Mouse (Mus musculus) heart, embryonic 14.5 days (tissue): ENCODE data around the gene Prpf18. TPM values are rescaled to one million over a fixed set of nuclear protein-coding genes. Genes with fewer than 3 reads are reported as not detected.

ENCODE experiments used
- ATAC-seq: fragments of 200-750 bp; cut with Nextera tagmentation; 2 replicates; pipeline ENCODE4 v1.8.0; 2017; ENCODE audit warnings: low read depth, moderate TSS enrichment; ENCODE audit not compliant: insufficient number of reproducible peaks, insufficient read depth, low FRiP score
- H3K27ac ChIP-seq, 2 experiments: fragments of 200-500 bp in 1 of 2; fragments of 300-500 bp in 1 of 2; sonication (generic) in 1 of 2; replicated peaks in 1 of 2; 2 replicates each; pipeline ENCODE4 v1.5.1; 2012 to 2014; ENCODE audit warnings: low read depth in 2 of 2, low read length in 2 of 2, control low read depth in 1 of 2, mild to moderate bottlenecking in 1 of 2, mixed read lengths in 1 of 2; ENCODE audit not compliant: control insufficient read depth in 1 of 2, insufficient read depth in 1 of 2
- H3K27me3 ChIP-seq: fragments of 300-500 bp; sonication (generic); 2 replicates; pipeline ENCODE4 v1.6.1; 2014; ENCODE audit warnings: mild to moderate bottlenecking, low read length, control low read depth; ENCODE audit not compliant: control insufficient read depth, insufficient read depth
- H3K36me3 ChIP-seq: fragments of 300-500 bp; sonication (generic); 2 replicates; pipeline ENCODE4 v1.6.1; 2014; ENCODE audit warnings: mild to moderate bottlenecking, control low read depth, low read length, mixed read lengths; ENCODE audit not compliant: control insufficient read depth, insufficient read depth
- H3K4me1 ChIP-seq, 2 experiments: fragments of 200-500 bp in 1 of 2; fragments of 300-500 bp in 1 of 2; sonication (generic) in 1 of 2; 2 replicates each; pipeline ENCODE4 v1.6.1; 2012 to 2014; ENCODE audit warnings: low read length in 2 of 2, control low read depth in 1 of 2, mixed read lengths in 1 of 2; ENCODE audit not compliant: control insufficient read depth in 2 of 2, insufficient read depth in 2 of 2
- H3K4me2 ChIP-seq: fragments of 300-500 bp; sonication (generic); 2 replicates; pipeline ENCODE4 v1.6.1; 2014; ENCODE audit warnings: mild to moderate bottlenecking, low read length
- H3K4me3 ChIP-seq, 2 experiments: fragments of 200-500 bp in 1 of 2; fragments of 300-500 bp in 1 of 2; sonication (generic) in 1 of 2; 2 replicates each; pipeline ENCODE4 v1.5.1; 2012 to 2014; ENCODE audit warnings: low read length in 2 of 2, mild to moderate bottlenecking in 2 of 2, control low read depth in 1 of 2, low read depth in 1 of 2, moderate library complexity in 1 of 2; ENCODE audit not compliant: control insufficient read depth in 1 of 2, insufficient read depth in 1 of 2
- H3K9ac ChIP-seq: fragments of 300-500 bp; sonication (generic); 2 replicates; pipeline ENCODE4 v1.6.1; 2014; ENCODE audit warnings: mild to moderate bottlenecking, low read length
- H3K9me3 ChIP-seq: fragments of 300-500 bp; sonication (generic); 2 replicates; pipeline ENCODE4 v1.6.1; 2016; ENCODE audit warnings: low read length, control low read depth; ENCODE audit not compliant: control insufficient read depth
- WGBS: fragments of 180-500 bp; shearing (Covaris S2); extraction: QIAGEN DNeasy Blood & Tissue Kit; methylation state at CpG from one replicate; pipeline ENCODE4 v1.1.7; 2014; 5-methylcytosine and 5-hydroxymethylcytosine counted together
- polyA plus RNA-seq: library from polyadenylated mRNA; unstranded; fragments of >200 nt; fragmentation: Nextera tagmentation; extraction: Ambion mirVana; gene quantifications from 2 replicates; pipeline ENCODE4 v1.2.1, GENCODE M21; 2014

Gene Prpf18
- polyA plus RNA-seq, 1 experiment from 2014 or later: 27.8 TPM

- Histone ChIP-seq H3K4me3 (no peak overlapping the region), H3K9me3 (no peaks in the 10 kb centered on the region), H3K9ac (no peak overlapping the region), H3K27me3 (no peaks in the 10 kb centered on the region), H3K4me1 (peaks cover 7 to 18% of the 10 kb centered on the region in 2 experiments), H3K36me3 (peaks cover 81% of the 10 kb centered on the region), H3K27ac (peak overlapping the region in 1 of 2 experiments; percentile 44; a peak in 1 of 4 replicates), H3K4me2 (no peak overlapping the region)
- 42% methylated on average over 15 of the region's 15 CpGs for WGBS
- no peak for ATAC-seq
These were observed 50.7 kb downstream of the Prpf18 start for GRCm38 (mm10) chr2:4601034-4601890.

GRCm38 (mm10) chr2:4596992-4597391 lies 54.9 kb downstream of the Prpf18 start:
- Histone ChIP-seq H3K4me1 (peaks cover 12 to 32% of the 10 kb centered on the region in 2 experiments), H3K27me3 (no peaks in the 10 kb centered on the region), H3K36me3 (peaks cover 74% of the 10 kb centered on the region), H3K27ac (no peak overlapping the region), H3K9ac (no peak overlapping the region), H3K4me3 (no peak overlapping the region), H3K4me2 (no peak overlapping the region), H3K9me3 (no peaks in the 10 kb centered on the region)
- ATAC-seq: no peak
- WGBS: 91% methylated on average over 7 of the region's 7 CpGs

DNA sequence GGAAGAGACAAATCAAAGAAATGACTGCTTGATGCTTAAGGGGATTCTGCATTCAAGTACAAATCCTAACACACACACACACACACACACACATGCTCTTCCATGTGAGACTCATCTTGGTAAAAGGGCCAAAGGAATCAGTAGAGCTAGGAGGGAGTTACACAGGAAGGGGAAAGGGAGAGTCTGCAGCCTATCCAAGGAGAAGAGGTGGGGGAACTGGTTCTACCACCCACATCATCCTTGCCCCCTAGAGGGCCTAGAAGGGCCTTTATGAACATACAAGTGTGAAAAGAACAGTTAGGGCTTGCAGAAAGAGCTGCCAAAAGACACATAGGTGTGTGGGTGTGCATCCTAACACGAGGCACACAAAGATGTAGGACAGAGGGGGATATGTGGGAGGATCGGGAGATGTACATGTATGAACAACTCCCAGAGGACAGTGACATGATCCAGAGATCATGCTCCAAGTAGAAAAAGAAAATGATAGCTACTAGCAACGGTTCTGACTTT lies 58.0 kb downstream of the Prpf18 start:
- Histone ChIP-seq H3K27me3 (no peaks in the 10 kb centered on the region), H3K36me3 (peaks cover 91% of the 10 kb centered on the region), H3K4me1 (peaks cover 6 to 14% of the 10 kb centered on the region in 2 experiments; a peak in 3 of 4 replicates), H3K27ac (peak overlapping the region; percentile 13 to 19; a peak in 1 of 4 replicates), H3K9me3 (no peaks in the 10 kb centered on the region), H3K9ac (no peak overlapping the region), H3K4me3 (no peak overlapping the region), H3K4me2 (no peak overlapping the region)
- ATAC-seq: no peak
- WGBS: 88% methylated on average over 3 of the region's 3 CpGs

DNA sequence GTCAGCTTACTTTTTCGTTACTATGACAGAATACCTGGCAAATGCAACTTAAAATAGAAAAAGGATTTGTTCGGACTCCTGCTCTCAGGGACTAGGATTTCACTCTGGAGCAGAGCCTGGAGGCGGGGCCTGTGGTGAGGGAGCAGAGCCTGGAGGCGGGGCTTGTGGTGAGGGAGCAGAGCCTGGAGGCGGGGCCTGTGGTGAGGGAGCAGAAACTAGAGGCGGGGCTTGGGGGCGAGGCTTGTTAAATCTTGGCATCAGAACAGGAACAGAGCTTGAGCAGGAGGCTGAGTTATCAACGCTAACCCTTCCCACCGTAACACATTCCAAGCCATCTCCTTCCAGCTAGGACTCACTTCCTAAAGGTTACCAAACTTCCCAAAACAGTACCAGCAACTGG lies 58.5 kb downstream of the Prpf18 start:
- Histone ChIP-seq H3K9me3 (no peaks in the 10 kb centered on the region), H3K27ac (peak overlapping the region; percentile 13 to 53; a peak in 1 of 4 replicates), H3K4me3 (no peak overlapping the region), H3K36me3 (peaks cover 91% of the 10 kb centered on the region), H3K27me3 (no peaks in the 10 kb centered on the region), H3K4me2 (no peak overlapping the region), H3K9ac (no peak overlapping the region), H3K4me1 (peaks cover 6 to 14% of the 10 kb centered on the region in 2 experiments; a peak in 3 of 4 replicates)
- ATAC-seq: peak; percentile 38
- 25% methylated on average over 9 of the region's 9 CpGs for WGBS

DNA sequence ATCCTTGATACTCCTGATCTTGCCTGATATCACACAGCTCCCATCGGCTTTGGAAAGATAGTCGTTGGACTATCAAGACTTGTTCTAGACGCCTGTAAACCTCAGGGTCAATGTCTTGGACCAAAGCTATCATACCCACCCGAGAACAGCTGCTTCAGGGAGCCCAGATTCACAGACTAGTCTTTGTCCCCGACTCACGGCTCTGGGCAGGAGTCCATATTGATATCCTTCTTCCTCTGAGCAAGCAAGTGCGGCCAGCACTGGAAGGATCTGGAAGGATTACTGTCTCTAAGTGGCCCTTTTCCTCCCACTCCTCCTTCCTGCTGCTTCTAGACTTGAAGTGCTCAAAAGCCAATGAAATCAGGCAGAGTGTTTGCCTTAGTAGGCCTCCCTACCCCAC lies 59.2 kb downstream of the Prpf18 start:
- Histone ChIP-seq H3K36me3 (peaks cover 92% of the 10 kb centered on the region), H3K4me2 (no peak overlapping the region), H3K9ac (no peak overlapping the region), H3K27me3 (no peaks in the 10 kb centered on the region), H3K27ac (peak overlapping the region; percentile 53 to 61), H3K4me3 (no peak overlapping the region), H3K4me1 (peaks cover 6 to 14% of the 10 kb centered on the region in 2 experiments; a peak in 3 of 4 replicates), H3K9me3 (no peaks in the 10 kb centered on the region)
- no peak for ATAC-seq
- WGBS: 66% methylated on average over 7 of the region's 7 CpGs

GRCm38 (mm10) chr2:4591647-4592046 lies 60.3 kb downstream of the Prpf18 start:
- Histone ChIP-seq H3K9ac (no peak overlapping the region), H3K36me3 (peaks cover 91% of the 10 kb centered on the region), H3K27me3 (no peaks in the 10 kb centered on the region), H3K27ac (0 out of 4 replicates have a peak overlapping the region, but pooled peaks of 1 of the 2 experiments have one; percentile 53), H3K9me3 (no peaks in the 10 kb centered on the region), H3K4me1 (peaks cover 8 to 24% of the 10 kb centered on the region in 2 experiments), H3K4me3 (no peak overlapping the region), H3K4me2 (no peak overlapping the region)
- ATAC-seq: no peak
- WGBS: 74% methylated on average over 3 of the region's 3 CpGs

GRCm38 (mm10) chr2:4587685-4588409 lies 64.1 kb downstream of the Prpf18 start:
- ATAC-seq: no peak
- Histone ChIP-seq H3K9me3 (no peaks in the 10 kb centered on the region), H3K27ac (no peak overlapping the region), H3K27me3 (no peaks in the 10 kb centered on the region), H3K9ac (no peak overlapping the region), H3K4me1 (peaks cover 10 to 19% of the 10 kb centered on the region in 2 experiments), H3K4me3 (no peak overlapping the region), H3K36me3 (peaks cover 67% of the 10 kb centered on the region), H3K4me2 (no peak overlapping the region)
- 69% methylated on average over 13 of the region's 13 CpGs for WGBS
